Comparison of ENCODE assay signal across 11 mouse cellular contexts in genomic region chr7:140058528-140058927, GRCm38 (mm10). TPM values are rescaled to one million over a fixed set of nuclear protein-coding genes. Genes with fewer than 3 reads are reported as not detected.
DNase-seq lines count a peak whose midpoint lies in the region; ATAC-seq and TF ChIP-seq lines count a peak whose summit lies in the region.
"Had no signal": no experiment of that assay in that cellular context is flagged by ENCODE, and none has a peak within 500 bp of the region (broad histone marks: within the 10 kb centered on the region; RNA-seq: fewer than 3 reads in every experiment).

No protein-coding gene starts in this region.

- intact Hi-C loops in gastrocnemius, adult 2 months (cut with DNase I), result no loop called here

- no peaks in the 10 kb centered on the region for H3K9me3 ChIP-seq in lung, postnatal 0 days (ENCODE audit: low read length)
- no peaks in the 10 kb centered on the region for H3K9me3 ChIP-seq in limb, embryonic 12.5 days
- H3K9me3 ChIP-seq in stomach, embryonic 15.5 days, result no peaks in the 10 kb centered on the region

- DNase-seq in gastrocnemius, adult 2 months, result no peak
- DNase-seq in gastrocnemius, postnatal 25 days, result no peak
- DNase-seq in lung, postnatal 0 days (ENCODE audit: low spot score), result no peak
- no peak for DNase-seq in lung, adult 18-20 months
- DNase-seq in thymus, postnatal 0 days (ENCODE audit: low spot score), result no peak
- DNase-seq in frontal cortex, postnatal 14 days (ENCODE audit: low spot score in 2 of 2), result no peak
- DNase-seq: cerebellum, adult 9-11 months; kidney, adult 11 months had no signal

- H3K36me3 ChIP-seq in lung, postnatal 0 days (ENCODE audit: insufficient read depth, low read length), result no peaks in the 10 kb centered on the region
- no peaks in the 10 kb centered on the region for H3K36me3 ChIP-seq in limb, embryonic 12.5 days
- H3K36me3 ChIP-seq in stomach, embryonic 15.5 days, result no peaks in the 10 kb centered on the region

- 26% methylated on average over 7 of the region's 7 CpGs for WGBS in lung, postnatal 0 days
- WGBS in limb, embryonic 12.5 days, result 18% methylated on average over 7 of the region's 7 CpGs
- WGBS in stomach, embryonic 15.5 days, result 34% methylated on average over 7 of the region's 7 CpGs

- H3K9ac ChIP-seq in lung, postnatal 0 days (replicated peaks; ENCODE audit: low read depth), result no peak overlapping the region
- H3K9ac ChIP-seq in limb, embryonic 12.5 days (replicated peaks), result peak overlapping the region; percentile 69
- H3K9ac ChIP-seq in stomach, embryonic 15.5 days, result no peak overlapping the region

- TF ChIP-seq EP300 in lung, postnatal 0 days (IDR thresholded peaks at IDR 0.05), result no peak

- peak overlapping the region; percentile 65 for H3K4me3 ChIP-seq in gastrocnemius, adult 2 months
- H3K4me3 ChIP-seq in lung, postnatal 0 days (ENCODE audit: low read depth, low read length), result no peak overlapping the region
- H3K4me3 ChIP-seq in limb, embryonic 12.5 days (replicated peaks), result peak overlapping the region; percentile 49
- H3K4me3 ChIP-seq in stomach, embryonic 15.5 days (replicated peaks), result peak overlapping the region; percentile 41

- peak overlapping the region; percentile 57 for H3K4me2 ChIP-seq in lung, postnatal 0 days (replicated peaks; ENCODE audit: low read depth, low read length)
- H3K4me2 ChIP-seq in limb, embryonic 12.5 days, result peak overlapping the region; percentile 90
- peak overlapping the region; percentile 80 for H3K4me2 ChIP-seq in stomach, embryonic 15.5 days

- peaks cover 67% of the 10 kb centered on the region for H3K27me3 ChIP-seq in lung, postnatal 0 days (replicated peaks; ENCODE audit: insufficient read depth, low read length)
- peaks cover 90% of the 10 kb centered on the region for H3K27me3 ChIP-seq in limb, embryonic 12.5 days
- H3K27me3 ChIP-seq in stomach, embryonic 15.5 days (replicated peaks), result peaks cover 75% of the 10 kb centered on the region

- no peak for ATAC-seq in lung, postnatal 0 days
- no peak for ATAC-seq in limb, embryonic 12.5 days (ENCODE audit: insufficient number of reproducible peaks, insufficient read depth, low FRiP score, low TSS enrichment, low read depth)
- no peak for ATAC-seq in stomach, embryonic 15.5 days (ENCODE audit: insufficient read depth, low FRiP score, low read depth)

- 0 out of 2 replicates have a peak, but pooled peaks cover 8% of the 10 kb centered on the region for H3K4me1 ChIP-seq in lung, postnatal 0 days (ENCODE audit: insufficient read depth, low read depth, low read length)
- peaks cover 29% of the 10 kb centered on the region for H3K4me1 ChIP-seq in limb, embryonic 12.5 days (replicated peaks)
- H3K4me1 ChIP-seq in stomach, embryonic 15.5 days, result peaks cover 12% of the 10 kb centered on the region

- H3K27ac ChIP-seq in gastrocnemius, adult 2 months, result no peak overlapping the region
- H3K27ac ChIP-seq in lung, postnatal 0 days (ENCODE audit: low read length), result no peak overlapping the region
- H3K27ac ChIP-seq in limb, embryonic 12.5 days, result no peak overlapping the region
- no peak overlapping the region for H3K27ac ChIP-seq in stomach, embryonic 15.5 days

- TF ChIP-seq CTCF in gastrocnemius, adult 2 months (IDR thresholded peaks at IDR 0.05), result no peak
- no peak for TF ChIP-seq CTCF in lung, postnatal 0 days (IDR thresholded peaks at IDR 0.05)

RNA-seq across cellular contexts. Expression of gene Msx3, which starts 9.6 kb away (rescaled TPM):
- not detected for total RNA-seq in gastrocnemius, adult 2 months (2021)
- not detected for total RNA-seq in gastrocnemius, postnatal 25 days (2021)
- not detected in 2 replicates for polyA plus RNA-seq in lung, postnatal 0 days (2015; fragmentation: Nextera tagmentation; extraction: Ambion mirVana)
- 0.10 TPM in 1 of 2 replicates, not detected in the other for polyA plus RNA-seq in limb, embryonic 12.5 days (2016; fragmentation: Nextera tagmentation; extraction: Ambion mirVana)
- not detected in 2 replicates for polyA plus RNA-seq in stomach, embryonic 15.5 days (2015; fragmentation: Nextera tagmentation; extraction: Ambion mirVana)
- polyA plus RNA-seq in thymus, postnatal 0 days (2015; fragmentation: Nextera tagmentation; extraction: Ambion mirVana), result 0.21 and 0.25 TPM in 2 replicates
- polyA plus RNA-seq: spleen, adult 2 months had no signal

RNA-seq across cellular contexts. Expression of gene Tubgcp2, which starts 22.1 kb away (rescaled TPM):
- total RNA-seq in gastrocnemius, adult 2 months (2021), result 10 to 100 TPM; 19.7 to 23.5 TPM
- total RNA-seq in gastrocnemius, postnatal 25 days (2021), result 10 to 100 TPM; 16.4 TPM
- 20.8 and 22.4 TPM in 2 replicates for polyA plus RNA-seq in lung, postnatal 0 days (2015; fragmentation: Nextera tagmentation; extraction: Ambion mirVana)
- polyA plus RNA-seq in limb, embryonic 12.5 days (2016; fragmentation: Nextera tagmentation; extraction: Ambion mirVana), result 82.3 and 82.8 TPM in 2 replicates
- polyA plus RNA-seq in stomach, embryonic 15.5 days (2015; fragmentation: Nextera tagmentation; extraction: Ambion mirVana), result 43.8 and 44.8 TPM in 2 replicates
- 42.2 TPM in 2 replicates for polyA plus RNA-seq in thymus, postnatal 0 days (2015; fragmentation: Nextera tagmentation; extraction: Ambion mirVana)

RNA-seq across cellular contexts. Expression of gene Zfp511, which starts 22.3 kb away (rescaled TPM):
- 1 to 10 TPM; 8.4 to 8.6 TPM for total RNA-seq in gastrocnemius, adult 2 months (2021)
- 1 to 10 TPM; 7.1 to 8.5 TPM for total RNA-seq in gastrocnemius, postnatal 25 days (2021)
- 21.5 and 23.0 TPM in 2 replicates for polyA plus RNA-seq in lung, postnatal 0 days (2015; fragmentation: Nextera tagmentation; extraction: Ambion mirVana)
- 41.4 and 43.0 TPM in 2 replicates for polyA plus RNA-seq in limb, embryonic 12.5 days (2016; fragmentation: Nextera tagmentation; extraction: Ambion mirVana)
- polyA plus RNA-seq in stomach, embryonic 15.5 days (2015; fragmentation: Nextera tagmentation; extraction: Ambion mirVana), result 34.8 and 35.7 TPM in 2 replicates
- polyA plus RNA-seq in thymus, postnatal 0 days (2015; fragmentation: Nextera tagmentation; extraction: Ambion mirVana), result 38.9 and 40.3 TPM in 2 replicates

RNA-seq across cellular contexts. Expression of gene Caly, which starts 23.8 kb away (rescaled TPM):
- total RNA-seq in gastrocnemius, adult 2 months (2021), result under 1 TPM in 1 of 2 experiments, not detected in 1; 0.20 TPM
- total RNA-seq in gastrocnemius, postnatal 25 days (2021), result not detected
- 0.29 TPM in 2 replicates for polyA plus RNA-seq in lung, postnatal 0 days (2015; fragmentation: Nextera tagmentation; extraction: Ambion mirVana)
- 1.8 and 2.5 TPM in 2 replicates for polyA plus RNA-seq in limb, embryonic 12.5 days (2016; fragmentation: Nextera tagmentation; extraction: Ambion mirVana)
- polyA plus RNA-seq in stomach, embryonic 15.5 days (2015; fragmentation: Nextera tagmentation; extraction: Ambion mirVana), result 3.4 and 3.6 TPM in 2 replicates
- 0.44 and 0.52 TPM in 2 replicates for polyA plus RNA-seq in thymus, postnatal 0 days (2015; fragmentation: Nextera tagmentation; extraction: Ambion mirVana)
- polyA plus RNA-seq: spleen, adult 2 months had no signal

RNA-seq across cellular contexts. Expression of gene Prap1, which starts 34.7 kb away (rescaled TPM):
- total RNA-seq in gastrocnemius, adult 2 months (2021), result not detected
- total RNA-seq in gastrocnemius, postnatal 25 days (2021), result not detected
- polyA plus RNA-seq in lung, postnatal 0 days (2015; fragmentation: Nextera tagmentation; extraction: Ambion mirVana), result not detected in 2 replicates
- polyA plus RNA-seq in limb, embryonic 12.5 days (2016; fragmentation: Nextera tagmentation; extraction: Ambion mirVana), result not detected in 2 replicates
- polyA plus RNA-seq in stomach, embryonic 15.5 days (2015; fragmentation: Nextera tagmentation; extraction: Ambion mirVana), result 165 and 169 TPM in 2 replicates
- polyA plus RNA-seq in thymus, postnatal 0 days (2015; fragmentation: Nextera tagmentation; extraction: Ambion mirVana), result 1.5 and 2.3 TPM in 2 replicates
- polyA plus RNA-seq: spleen, adult 2 months had no signal
